Mouse (Mus musculus) kidney, adult 2 months (tissue): ENCODE data around the gene Tspan18.

Experiments
- CTCF ChIP-seq: fragments of 200-500 bp; conservative IDR thresholded peaks from 2 replicates; pipeline ENCODE4 v1.5.1; 2011; ENCODE audit warnings: low read depth, mild to moderate bottlenecking, control low read depth, low read length, moderate library complexity, mixed read lengths; ENCODE audit not compliant: insufficient read depth, insufficient read length
- POLR2A ChIP-seq: fragments of 200-500 bp; IDR thresholded peaks from one replicate; pipeline ENCODE4 v1.6.1; 2011; ENCODE audit warnings: low read depth, low read length, control low read depth

DNA sequence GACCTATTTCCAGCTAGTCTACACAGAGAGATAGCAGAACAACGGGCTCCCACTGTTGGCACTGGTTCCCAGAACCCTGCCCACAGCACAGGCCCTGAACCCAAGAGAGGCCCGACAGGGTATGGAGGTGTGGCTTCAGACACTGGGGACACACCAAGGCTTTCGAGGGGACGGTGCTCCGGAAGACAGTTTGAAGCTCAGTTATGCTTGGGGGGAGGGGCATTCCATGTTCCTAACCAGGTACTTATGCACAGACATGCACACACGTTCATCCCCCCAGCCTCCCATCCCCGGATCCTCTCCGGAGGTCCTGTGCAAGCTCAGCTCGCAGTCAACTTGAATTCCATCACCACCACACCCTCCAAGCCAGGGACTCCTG, 142.1 kb downstream of the Tspan18 start:
- no peak for TF ChIP-seq CTCF
- TF ChIP-seq POLR2A, result no peak
